Mouse (Mus musculus): ENCODE results near the gene Asic2. TPM values are rescaled to one million over a fixed set of nuclear protein-coding genes. Genes with fewer than 3 reads are reported as not detected.

The Asic2 gene
- total RNA-seq, 2 experiments from 2014 or later = 64.6 to 65.7 TPM

GRCm38 (mm10) chr11:81965653-81966625 is 2.3 kb downstream of the Asic2 start:
- no peak for DNase-seq (ENCODE audit: low spot score in 2 of 2)

- DNase-seq (ENCODE audit: low spot score in 2 of 2) = no peak
Observed at GRCm38 (mm10) chr11:81964561-81964960, 3.7 kb downstream of the Asic2 start.

- DNase-seq (ENCODE audit: low spot score in 2 of 2) = no peak
Observed at GRCm38 (mm10) chr11:81954398-81954797, 13.9 kb downstream of the Asic2 start.

- DNase-seq (ENCODE audit: low spot score in 2 of 2) = no peak
Observed at GRCm38 (mm10) chr11:81948021-81948420, 20.2 kb downstream of the Asic2 start.

- DNase-seq (ENCODE audit: low spot score in 2 of 2) = no peak
Observed at GRCm38 (mm10) chr11:81942167-81942566, 26.1 kb downstream of the Asic2 start.

GRCm38 (mm10) chr11:81940988-81941387 is 27.3 kb downstream of the Asic2 start:
- peak; percentile 15 to 32 for DNase-seq (ENCODE audit: low spot score in 2 of 2)

GRCm38 (mm10) chr11:81937516-81937915 is 30.7 kb downstream of the Asic2 start:
- DNase-seq (ENCODE audit: low spot score in 2 of 2) = no peak

GRCm38 (mm10) chr11:81926393-81926792 is 41.9 kb downstream of the Asic2 start:
- DNase-seq (ENCODE audit: low spot score in 2 of 2) = no peak

- no peak for DNase-seq (ENCODE audit: low spot score in 2 of 2)
Observed at GRCm38 (mm10) chr11:81923626-81924025, 44.6 kb downstream of the Asic2 start.

- no peak for DNase-seq (ENCODE audit: low spot score in 2 of 2)
Observed at GRCm38 (mm10) chr11:81923096-81923495, 45.2 kb downstream of the Asic2 start.

- no peak for DNase-seq (ENCODE audit: low spot score in 2 of 2)
Observed at GRCm38 (mm10) chr11:81915501-81915900, 52.8 kb downstream of the Asic2 start.

GRCm38 (mm10) chr11:81913071-81913470 is 55.2 kb downstream of the Asic2 start:
- no peak for DNase-seq (ENCODE audit: low spot score in 2 of 2)

- DNase-seq (ENCODE audit: low spot score in 2 of 2) = no peak
Observed at GRCm38 (mm10) chr11:81909397-81909894, 58.8 kb downstream of the Asic2 start.

GRCm38 (mm10) chr11:81908760-81909159 is 59.5 kb downstream of the Asic2 start:
- no peak for DNase-seq (ENCODE audit: low spot score in 2 of 2)

GRCm38 (mm10) chr11:81902318-81902717 is 65.9 kb downstream of the Asic2 start:
- DNase-seq (ENCODE audit: low spot score in 2 of 2) = no peak

GRCm38 (mm10) chr11:81897547-81898354 is 70.5 kb downstream of the Asic2 start:
- peak; percentile 16 to 24 for DNase-seq (ENCODE audit: low spot score in 2 of 2)

- no peak for DNase-seq (ENCODE audit: low spot score in 2 of 2)
Observed at GRCm38 (mm10) chr11:81896511-81896910, 71.7 kb downstream of the Asic2 start.

GRCm38 (mm10) chr11:81871506-81872213 is 96.6 kb downstream of the Asic2 start:
- no peak for DNase-seq (ENCODE audit: low spot score in 2 of 2)

- peak; percentile 17 to 26 for DNase-seq (ENCODE audit: low spot score in 2 of 2)
Observed at GRCm38 (mm10) chr11:81865661-81866382, 102.4 kb downstream of the Asic2 start.

- peak in 1 of 2 experiments; percentile 15 for DNase-seq (ENCODE audit: low spot score in 2 of 2)
Observed at GRCm38 (mm10) chr11:81860250-81860972, 107.8 kb downstream of the Asic2 start, which contains the start of gene 5530401A14Rik. 5530401A14Rik (plus strand) TSS chr11:81860673.
